Comparison of ENCODE assay signal across 22 mouse cellular contexts in the genomic region with DNA sequence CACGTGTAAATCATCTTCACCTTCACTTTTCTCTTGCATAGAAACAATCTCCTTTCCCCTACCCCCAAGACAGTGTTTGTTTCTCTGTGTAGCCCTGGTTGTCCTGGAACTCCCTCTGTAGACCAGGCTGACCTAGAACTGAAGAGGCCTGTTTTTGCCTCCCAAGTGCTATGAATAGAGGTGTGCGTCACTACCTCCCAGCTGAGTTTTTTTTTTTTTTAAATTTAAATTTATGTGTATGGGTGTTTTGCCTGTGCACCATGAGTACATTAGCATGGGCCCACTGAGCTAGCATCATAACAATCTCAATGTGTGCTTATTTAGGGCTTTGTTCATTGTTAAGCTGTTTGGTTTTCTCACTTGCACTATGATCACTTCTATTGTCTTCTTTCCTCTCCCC. TPM values are rescaled to one million over a fixed set of nuclear protein-coding genes. Genes with fewer than 3 reads are reported as not detected.
A peak's percentile ranks its signal among the peaks of the same experiment; 100 is the strongest.
DNase-seq lines count a peak whose midpoint lies in the region; ATAC-seq and TF ChIP-seq lines count a peak whose summit lies in the region.
"Had no signal": no experiment of that assay in that cellular context is flagged by ENCODE, and none has a peak within 500 bp of the region (broad histone marks: within the 10 kb centered on the region; RNA-seq: fewer than 3 reads in every experiment).

No protein-coding gene starts in this region.

- no peaks in the 10 kb centered on the region for H3K36me3 ChIP-seq in hindbrain, postnatal 0 days (ENCODE audit: insufficient read depth, low read length)
- H3K36me3 ChIP-seq: embryonic facial prominence, embryonic 10.5 days; embryonic facial prominence, embryonic 12.5 days; forebrain, embryonic 15.5 days had no signal

- H3K4me3 ChIP-seq in gastrocnemius, adult 2 months: no peak overlapping the region
- H3K4me3 ChIP-seq in hindbrain, postnatal 0 days (ENCODE audit: low read length): no peak overlapping the region
- H3K4me3 ChIP-seq: embryonic facial prominence, embryonic 10.5 days; embryonic facial prominence, embryonic 12.5 days; forebrain, embryonic 13.5 days; forebrain, embryonic 15.5 days had no signal

- H3K27me3 ChIP-seq in hindbrain, postnatal 0 days (ENCODE audit: insufficient read depth, low read length): no peaks in the 10 kb centered on the region
- H3K27me3 ChIP-seq: embryonic facial prominence, embryonic 12.5 days; forebrain, embryonic 13.5 days; forebrain, embryonic 15.5 days; Patski had no signal

- no peaks in the 10 kb centered on the region for H3K4me1 ChIP-seq in hindbrain, postnatal 0 days (ENCODE audit: insufficient read depth, low read length)
- H3K4me1 ChIP-seq: embryonic facial prominence, embryonic 10.5 days; embryonic facial prominence, embryonic 12.5 days; forebrain, embryonic 13.5 days; forebrain, embryonic 15.5 days had no signal

- H3K9ac ChIP-seq in hindbrain, postnatal 0 days (replicated peaks; ENCODE audit: low read length): no peak overlapping the region
- H3K9ac ChIP-seq: embryonic facial prominence, embryonic 12.5 days; forebrain, embryonic 13.5 days; forebrain, embryonic 15.5 days; forebrain, postnatal 0 days had no signal

- WGBS in hindbrain, postnatal 0 days: 81% methylated on average over 2 of the region's 2 CpGs

- no peak for ATAC-seq in hindbrain, postnatal 0 days
- ATAC-seq: activated CD4-positive, CD25-positive, alpha-beta regulatory T cell, adult 4 months; forebrain, embryonic 13.5 days; forebrain, embryonic 15.5 days; forebrain, postnatal 0 days; Patski had no signal

- intact Hi-C loops in gastrocnemius, adult 2 months (cut with DNase I): no loop called here

- H3K4me2 ChIP-seq in hindbrain, postnatal 0 days (ENCODE audit: low read depth, low read length): no peak overlapping the region
- H3K4me2 ChIP-seq: embryonic facial prominence, embryonic 12.5 days; forebrain, embryonic 13.5 days; forebrain, embryonic 15.5 days had no signal

- no peak for DNase-seq in gastrocnemius, adult 2 months
- DNase-seq in gastrocnemius, adult 18-20 months (ENCODE audit: low spot score): no peak
- DNase-seq in right cerebral cortex, adult 18-20 months: peak; percentile 8
- no peak for DNase-seq in right cerebral cortex, postnatal 4 days
- peak; percentile 30 for DNase-seq in brain, adult 2 months (ENCODE audit: low read depth, low spot score)
- DNase-seq in hindbrain, postnatal 0 days (ENCODE audit: low spot score): no peak
- DNase-seq: adrenal gland, adult 8-10 months; adrenal gland, postnatal 14 days; adrenal gland, postnatal 36 days; cerebellum, adult 11-12 months; cerebellum, adult 2 months; cerebellum, adult 9-10 months; cerebellum, postnatal 10 days; cerebellum, postnatal 25 days; forebrain, postnatal 0 days had no signal

- no peaks in the 10 kb centered on the region for H3K9me3 ChIP-seq in hindbrain, postnatal 0 days (ENCODE audit: low read length)
- H3K9me3 ChIP-seq: embryonic facial prominence, embryonic 10.5 days; embryonic facial prominence, embryonic 12.5 days; forebrain, embryonic 13.5 days; forebrain, embryonic 15.5 days; G1E had no signal

- peak overlapping the region; percentile 50 for H3K27ac ChIP-seq in gastrocnemius, adult 2 months
- H3K27ac ChIP-seq in hindbrain, postnatal 0 days: no peak overlapping the region
- H3K27ac ChIP-seq: embryonic facial prominence, embryonic 10.5 days; embryonic facial prominence, embryonic 12.5 days; forebrain, embryonic 13.5 days; forebrain, embryonic 15.5 days had no signal

- TF ChIP-seq CTCF in gastrocnemius, adult 2 months (IDR thresholded peaks at IDR 0.05): no peak
- TF ChIP-seq CTCF in hindbrain, postnatal 0 days (IDR thresholded peaks at IDR 0.05; ENCODE audit: low read depth): no peak

RNA-seq across cellular contexts. Expression of gene Ankfy1, which starts 39.5 kb away (rescaled TPM):
- total RNA-seq in gastrocnemius, adult 2 months (2021): 10 to 100 TPM in 1 of 2 experiments, 1 to 10 TPM in 1; 8.5 to 10.4 TPM
- 1 to 10 TPM; 7.0 to 8.3 TPM for total RNA-seq in gastrocnemius, adult 18-20 months (2021)
- total RNA-seq in hindbrain, postnatal 0 days (2014; rRNA removed): 42.8 and 45.2 TPM in 2 replicates
- 15.5 and 16.0 TPM in 2 replicates for polyA plus RNA-seq in hindbrain, postnatal 0 days (2015; fragmentation: Nextera tagmentation; extraction: Ambion mirVana)

RNA-seq across cellular contexts. Expression of gene Ube2g1, which starts 43.3 kb away (rescaled TPM):
- 10 to 100 TPM; 76.3 to 87.6 TPM for total RNA-seq in gastrocnemius, adult 2 months (2021)
- total RNA-seq in gastrocnemius, adult 18-20 months (2021): 10 to 100 TPM; 81.3 to 82.5 TPM
- 32.0 and 40.1 TPM in 2 replicates for total RNA-seq in hindbrain, postnatal 0 days (2014; rRNA removed)
- polyA plus RNA-seq in hindbrain, postnatal 0 days (2015; fragmentation: Nextera tagmentation; extraction: Ambion mirVana): 65.4 and 68.1 TPM in 2 replicates

Comparison
In these comparisons a context has a peak if more than half of its experiments do, and no peak if none do; other contexts are left out.
1. DNase-seq: peak in right cerebral cortex, adult 18-20 months (single experiment) and brain, adult 2 months (single experiment); none in gastrocnemius, adult 2 months (single experiment), gastrocnemius, adult 18-20 months (single experiment), right cerebral cortex, postnatal 4 days (single experiment) and hindbrain, postnatal 0 days (single experiment).